Mouse (Mus musculus) lung, embryonic 15.5 days (tissue): ENCODE results near the gene Krt18. TPM values are rescaled to one million over a fixed set of nuclear protein-coding genes. Genes with fewer than 3 reads are reported as not detected.
"Not testable (repeated sequence)": the region's sequence is repeated elsewhere in the genome, so short reads cannot be mapped to it uniquely, and the experiment has no call there.

ENCODE experiments used
- ATAC-seq: fragments of 200-750 bp; cut with Nextera tagmentation; 2 replicates; pipeline ENCODE4 v1.8.0; 2017; ENCODE audit warnings: moderate number of reproducible peaks, borderline replicate concordance; ENCODE audit not compliant: low FRiP score, low TSS enrichment; ENCODE audit errors: extremely low read depth
- H3K27ac ChIP-seq: fragments of 300-500 bp; sonication (generic); 2 replicates; pipeline ENCODE4 v1.5.1; 2015; ENCODE audit warnings: moderate library complexity, mild to moderate bottlenecking, inconsistent platforms
- H3K27me3 ChIP-seq: fragments of 300-500 bp; sonication (generic); 2 replicates; pipeline ENCODE4 v1.6.1; 2015; ENCODE audit warnings: inconsistent platforms
- H3K36me3 ChIP-seq: fragments of 300-500 bp; sonication (generic); 2 replicates; pipeline ENCODE4 v1.6.1; 2015; ENCODE audit warnings: inconsistent platforms
- H3K4me1 ChIP-seq: fragments of 300-500 bp; sonication (generic); 2 replicates; pipeline ENCODE4 v1.6.1; 2015; ENCODE audit warnings: inconsistent platforms
- H3K4me2 ChIP-seq: fragments of 300-500 bp; sonication (generic); 2 replicates; pipeline ENCODE4 v1.6.1; 2015; ENCODE audit warnings: inconsistent platforms, mild to moderate bottlenecking, moderate library complexity
- H3K4me3 ChIP-seq: fragments of 300-500 bp; sonication (generic); 2 replicates; pipeline ENCODE4 v1.5.1; 2015; ENCODE audit warnings: mild to moderate bottlenecking, inconsistent platforms
- H3K9ac ChIP-seq: fragments of 300-500 bp; sonication (generic); 2 replicates; pipeline ENCODE4 v1.6.1; 2015; ENCODE audit warnings: inconsistent platforms
- H3K9me3 ChIP-seq: fragments of 300-500 bp; sonication (generic); 2 replicates; pipeline ENCODE4 v1.6.1; 2016; ENCODE audit warnings: inconsistent platforms
- WGBS: fragments of 180-500 bp; shearing (Covaris S2); methylation state at CpG from one replicate; pipeline ENCODE4 v1.1.7; 2015; 5-methylcytosine and 5-hydroxymethylcytosine counted together
- polyA plus RNA-seq: library from polyadenylated mRNA; unstranded; fragments of >200 nt; fragmentation: Nextera tagmentation; extraction: Ambion mirVana; gene quantifications from 2 replicates; pipeline ENCODE4 v1.2.1, GENCODE M21; 2015

Gene Krt18
- 221 and 264 TPM in 2 replicates for polyA plus RNA-seq

- Histone ChIP-seq H3K4me3 (peak within 1 kb of the TSS; percentile 50), H3K4me1 (peaks cover 46% of the 10 kb centered on the region), H3K9ac (peak within 1 kb of the TSS; percentile 57), H3K36me3 (0 out of 2 replicates have a peak, but pooled peaks cover 3% of the 10 kb centered on the region), H3K27ac (peak within 1 kb of the TSS; percentile 92), H3K27me3 (peaks cover 20% of the 10 kb centered on the region), H3K9me3 (no peaks in the 10 kb centered on the region), H3K4me2 (peak within 1 kb of the TSS; percentile 52)
- no peak for ATAC-seq
- 2% methylated on average over 28 of the region's 28 CpGs for WGBS
Observed at GRCm38 (mm10) chr15:102028040-102028439, at the start of gene Krt18. TSS of gene Krt18 (plus strand) at chr15:102028180.

DNA sequence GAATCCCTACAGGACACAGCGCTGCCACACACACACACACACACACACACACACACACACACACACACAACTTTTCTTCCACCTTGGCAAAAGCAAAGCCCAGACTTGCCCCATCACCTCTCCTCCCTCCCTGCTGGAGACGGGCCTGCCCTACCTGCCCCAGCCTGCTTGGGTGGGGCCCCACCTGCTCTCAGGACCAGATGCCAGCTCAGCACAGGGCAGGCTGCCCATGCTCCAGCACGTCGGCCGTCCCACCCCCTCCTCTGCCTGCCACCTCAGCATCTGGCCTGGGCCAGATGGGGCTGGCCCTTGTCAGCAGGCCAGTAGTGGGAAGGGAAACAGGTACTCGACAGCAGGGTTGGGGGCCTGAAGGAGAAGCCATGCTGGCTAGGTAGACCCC lies 47.1 kb upstream of the Krt18 start:
- no peaks in the 10 kb centered on the region for H3K36me3 ChIP-seq
- H3K9ac ChIP-seq, result no peak overlapping the region
- 55% methylated on average over 6 of the region's 6 CpGs for WGBS
- peak; percentile 8; the same call in 1 of the 2 replicates for ATAC-seq
- no peaks in the 10 kb centered on the region for H3K27me3 ChIP-seq
- no peaks in the 10 kb centered on the region for H3K9me3 ChIP-seq
- no peak overlapping the region for H3K4me2 ChIP-seq
- no peak overlapping the region for H3K4me3 ChIP-seq
- H3K4me1 ChIP-seq, result peaks cover 46% of the 10 kb centered on the region
- peak overlapping the region; percentile 86 for H3K27ac ChIP-seq

GRCm38 (mm10) chr15:101983315-101983948 lies 44.5 kb upstream of the Krt18 start:
- Histone ChIP-seq H3K27ac (peak overlapping the region; percentile 80), H3K4me3 (peak overlapping the region; percentile 29; the same call in 1 of the 2 replicates), H3K4me2 (peak overlapping the region; percentile 56), H3K9ac (no peak overlapping the region), H3K9me3 (no peaks in the 10 kb centered on the region), H3K4me1 (peaks cover 22% of the 10 kb centered on the region), H3K36me3 (no peaks in the 10 kb centered on the region), H3K27me3 (no peaks in the 10 kb centered on the region)
- ATAC-seq, result no peak
- 73% methylated on average over 13 of the region's 13 CpGs for WGBS

DNA sequence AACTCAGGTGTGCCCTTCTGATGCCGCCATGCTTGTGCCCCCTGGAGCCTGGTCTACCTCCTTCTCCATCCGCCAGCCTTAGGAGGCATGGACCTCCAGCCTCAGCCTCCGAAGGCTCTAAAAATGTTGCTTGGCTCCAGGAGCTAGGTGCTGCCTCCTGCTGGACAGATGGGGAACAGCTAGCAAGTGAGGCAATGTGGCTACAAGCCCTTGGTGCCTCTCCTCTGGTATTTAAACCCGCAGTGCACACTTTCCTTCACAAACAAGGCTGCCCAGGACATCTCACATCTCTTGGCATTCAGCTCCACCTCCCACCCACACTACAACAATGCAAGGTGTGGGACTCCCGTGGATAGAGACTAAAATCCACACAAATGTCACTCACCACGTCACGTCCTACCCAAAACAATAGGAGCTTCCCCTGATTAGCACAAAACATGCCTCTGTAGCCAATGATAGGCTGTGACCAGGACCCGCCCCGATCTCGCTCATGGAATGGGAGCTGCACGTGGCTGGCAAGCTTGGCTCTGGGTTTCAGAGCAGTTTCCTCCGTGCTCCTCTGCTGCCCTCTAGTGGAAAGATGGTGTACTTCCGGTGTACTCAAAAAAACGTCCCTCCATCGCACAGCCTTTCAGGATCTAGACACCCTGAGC lies 43.9 kb upstream of the Krt18 start:
- ATAC-seq, result peak; percentile 90

DNA sequence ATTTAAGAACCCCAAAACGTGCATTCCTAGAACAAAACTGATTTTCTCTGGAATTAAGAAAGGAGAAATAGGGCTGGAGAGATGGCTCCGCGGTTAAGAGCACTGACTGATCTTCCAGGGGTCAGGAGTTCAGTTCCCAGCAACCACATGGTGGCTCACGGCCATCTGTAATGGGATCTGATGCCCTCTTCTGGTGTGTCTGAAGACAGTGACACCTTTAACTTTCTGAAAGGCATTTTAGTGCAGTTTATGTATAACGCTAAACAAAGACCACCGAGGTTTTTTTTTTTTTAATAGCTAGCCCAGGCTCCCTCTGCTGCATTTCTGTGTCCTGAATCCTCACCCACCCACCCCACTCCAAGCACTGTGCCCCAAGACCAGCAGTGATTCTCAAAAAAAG lies 43.2 kb upstream of the Krt18 start:
- no peak for ATAC-seq
- H3K36me3 ChIP-seq, result no peaks in the 10 kb centered on the region
- H3K27me3 ChIP-seq, result no peaks in the 10 kb centered on the region
- H3K4me3 ChIP-seq, result no peak overlapping the region
- peaks cover 22% of the 10 kb centered on the region for H3K4me1 ChIP-seq
- H3K4me2 ChIP-seq, result peak overlapping the region; percentile 16; the same call in 1 of the 2 replicates
- no peak overlapping the region for H3K27ac ChIP-seq
- H3K9me3 ChIP-seq, result no peaks in the 10 kb centered on the region
- 4% methylated on average over 6 of the region's 6 CpGs for WGBS
- H3K9ac ChIP-seq, result no peak overlapping the region

More for the DNA sequence above, 43.9 kb upstream of the Krt18 start:
- Histone ChIP-seq H3K4me3 (peak overlapping the region; percentile 29), H3K27me3 (no peaks in the 10 kb centered on the region), H3K9ac (no peak overlapping the region), H3K27ac (peak overlapping the region; percentile 80), H3K36me3 (no peaks in the 10 kb centered on the region), H3K9me3 (no peaks in the 10 kb centered on the region), H3K4me1 (peaks cover 22% of the 10 kb centered on the region), H3K4me2 (peak overlapping the region; percentile 56)
- 2% methylated on average over 15 of the region's 15 CpGs for WGBS

- Histone ChIP-seq H3K27ac (no peak overlapping the region), H3K9ac (no peak overlapping the region), H3K27me3 (no peaks in the 10 kb centered on the region), H3K4me3 (no peak overlapping the region), H3K4me2 (no peak overlapping the region; the same call in 1 of the 2 replicates), H3K4me1 (peaks cover 11% of the 10 kb centered on the region), H3K36me3 (no peaks in the 10 kb centered on the region), H3K9me3 (no peaks in the 10 kb centered on the region)
- ATAC-seq, result no peak
- 0% methylated on average over 10 of the region's 10 CpGs for WGBS
Observed at GRCm38 (mm10) chr15:101988119-101988518, 39.9 kb upstream of the Krt18 start.

DNA sequence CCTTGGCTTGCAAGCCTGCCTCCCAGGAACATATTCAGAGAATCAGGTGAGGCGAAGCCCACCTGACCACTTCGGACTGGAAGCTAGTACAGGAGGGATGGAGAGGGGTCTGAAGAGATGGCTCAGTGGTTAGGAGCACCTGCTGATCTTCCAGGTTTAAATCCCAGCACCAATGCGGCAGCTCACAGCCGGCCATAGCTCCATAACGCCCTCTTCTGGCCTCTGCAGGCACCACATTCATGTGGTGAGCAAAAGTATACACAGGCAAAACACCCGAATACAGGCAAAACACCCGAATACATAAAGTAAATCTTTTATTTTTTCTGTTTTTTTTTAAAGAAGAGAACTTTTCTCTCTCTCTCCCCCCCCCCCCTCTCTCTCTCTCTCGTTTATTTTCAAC lies 39.3 kb upstream of the Krt18 start:
- 66% methylated on average over 8 of the region's 8 CpGs for WGBS
- Histone ChIP-seq H3K27ac (no peak overlapping the region), H3K9ac (no peak overlapping the region)

DNA sequence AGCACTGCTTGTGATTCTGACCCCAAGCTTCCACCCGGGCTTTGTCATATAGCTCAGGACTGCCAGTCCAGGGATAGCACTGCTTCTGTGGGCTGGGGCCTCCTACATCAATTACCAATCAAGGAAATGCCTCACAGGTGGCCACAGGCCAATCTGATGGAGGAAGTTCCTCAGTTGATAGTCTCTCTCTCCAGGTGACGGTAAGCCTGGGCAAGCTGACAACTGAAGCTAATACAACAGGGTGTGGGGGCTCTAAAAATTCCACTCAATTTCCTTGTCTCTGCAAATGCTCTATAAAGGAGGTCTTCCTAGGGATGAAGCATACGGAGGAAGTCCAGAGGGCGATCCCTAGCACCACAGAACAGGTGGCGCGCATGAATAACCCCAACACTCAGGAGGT lies 37.0 kb upstream of the Krt18 start:
- H3K27me3 ChIP-seq, result no peaks in the 10 kb centered on the region
- no peaks in the 10 kb centered on the region for H3K9me3 ChIP-seq
- H3K36me3 ChIP-seq, result 0 out of 2 replicates have a peak, but pooled peaks cover 2% of the 10 kb centered on the region
- H3K27ac ChIP-seq, result no peak overlapping the region
- ATAC-seq, result no peak
- no peak overlapping the region for H3K4me3 ChIP-seq
- no peaks in the 10 kb centered on the region for H3K4me1 ChIP-seq
- 79% methylated on average over 6 of the region's 6 CpGs for WGBS
- H3K9ac ChIP-seq, result no peak overlapping the region
- no peak overlapping the region for H3K4me2 ChIP-seq

More for the DNA sequence above, 39.3 kb upstream of the Krt18 start:
- ATAC-seq, result no peak
- no peaks in the 10 kb centered on the region for H3K27me3 ChIP-seq
- H3K9me3 ChIP-seq, result no peaks in the 10 kb centered on the region
- no peaks in the 10 kb centered on the region for H3K36me3 ChIP-seq
- no peak overlapping the region for H3K4me3 ChIP-seq
- no peak overlapping the region for H3K4me2 ChIP-seq
- H3K4me1 ChIP-seq, result peaks cover 7% of the 10 kb centered on the region

DNA sequence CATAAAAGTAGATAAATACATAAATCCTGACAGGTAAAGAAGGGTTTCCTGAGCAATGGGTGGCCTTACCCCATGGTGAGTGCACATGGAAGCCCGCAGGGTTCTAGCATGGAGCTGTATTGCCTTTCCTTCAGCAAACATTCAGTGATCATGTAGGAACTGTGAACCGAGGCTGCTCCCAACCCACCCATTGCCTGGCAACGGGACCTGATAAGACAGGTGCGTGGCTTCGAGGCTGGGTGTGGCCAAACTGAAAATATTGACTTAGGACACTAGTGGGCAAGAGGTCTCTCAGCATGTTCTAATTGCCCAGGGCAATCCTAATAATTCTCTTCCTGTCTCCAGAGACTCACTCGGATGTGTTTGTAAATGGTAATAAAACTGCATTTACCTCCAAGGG lies 33.6 kb upstream of the Krt18 start:
- Histone ChIP-seq H3K4me1 (no peaks in the 10 kb centered on the region), H3K27me3 (no peaks in the 10 kb centered on the region), H3K4me2 (no peak overlapping the region), H3K4me3 (no peak overlapping the region), H3K27ac (no peak overlapping the region), H3K9ac (no peak overlapping the region), H3K36me3 (0 out of 2 replicates have a peak, but pooled peaks cover 3% of the 10 kb centered on the region), H3K9me3 (no peaks in the 10 kb centered on the region)
- WGBS, result 68% methylated on average over 6 of the region's 6 CpGs
- ATAC-seq, result no peak

GRCm38 (mm10) chr15:101995484-101996236 lies 32.3 kb upstream of the Krt18 start:
- ATAC-seq, result no peak
- Histone ChIP-seq H3K4me3 (no peak overlapping the region), H3K4me1 (no peaks in the 10 kb centered on the region), H3K9me3 (no peaks in the 10 kb centered on the region), H3K27ac (peak overlapping the region; percentile 12; the same call in 1 of the 2 replicates), H3K36me3 (0 out of 2 replicates have a peak, but pooled peaks cover 3% of the 10 kb centered on the region), H3K9ac (no peak overlapping the region), H3K27me3 (no peaks in the 10 kb centered on the region), H3K4me2 (no peak overlapping the region)
- 76% methylated on average over 4 of the region's 4 CpGs for WGBS

DNA sequence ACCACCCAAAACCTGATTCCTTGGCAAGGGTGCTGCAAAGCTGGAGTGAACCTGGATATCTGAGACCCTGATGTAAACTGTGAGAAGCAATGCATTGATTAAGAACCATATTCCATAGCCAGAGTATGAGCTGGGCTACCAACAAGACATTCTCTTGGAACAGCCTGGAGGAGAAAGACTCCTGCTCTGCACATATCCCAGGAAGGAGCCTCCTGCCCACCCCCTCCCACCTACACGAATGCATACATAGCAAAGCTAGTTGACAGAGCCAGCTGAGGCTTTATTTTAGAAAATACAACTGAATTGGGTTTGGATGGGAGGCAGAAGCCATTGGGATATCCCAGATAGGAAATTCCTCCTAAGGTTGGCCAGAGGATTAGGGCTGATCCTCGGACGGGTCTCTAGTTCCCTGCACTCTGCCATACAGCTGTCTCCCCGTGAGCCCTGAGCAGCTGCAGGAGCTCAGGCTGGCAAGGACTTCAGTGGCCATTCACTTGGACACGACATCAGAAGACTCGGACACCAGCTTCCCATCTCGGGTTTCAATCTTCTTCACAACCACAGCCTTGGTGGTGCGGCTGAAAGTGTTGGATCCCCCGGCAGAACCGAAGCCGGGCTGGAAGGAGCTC lies 31.4 kb upstream of the Krt18 start:
- ATAC-seq, H3K4me3 ChIP-seq, H3K4me2 ChIP-seq, H3K9ac ChIP-seq, H3K4me1 ChIP-seq, H3K27me3 ChIP-seq, H3K27ac ChIP-seq, H3K36me3 ChIP-seq, H3K9me3 ChIP-seq: not testable (repeated sequence)
- WGBS, result 70% methylated on average over 11 of the region's 11 CpGs
